Mouse (Mus musculus) induced T-regulatory cell, adult 2 months (primary cell): Measurements from ENCODE around the gene Slc1a6.
"Not testable (repeated sequence)": the region's sequence is repeated elsewhere in the genome, so short reads cannot be mapped to it uniquely, and the experiment has no call there.

Source experiments
- DNase-seq: peaks from one replicate; pipeline ENCODE4 v3.0.0-alpha.2; 2012; ENCODE audit warnings: low read depth

Gene Slc1a6

DNA sequence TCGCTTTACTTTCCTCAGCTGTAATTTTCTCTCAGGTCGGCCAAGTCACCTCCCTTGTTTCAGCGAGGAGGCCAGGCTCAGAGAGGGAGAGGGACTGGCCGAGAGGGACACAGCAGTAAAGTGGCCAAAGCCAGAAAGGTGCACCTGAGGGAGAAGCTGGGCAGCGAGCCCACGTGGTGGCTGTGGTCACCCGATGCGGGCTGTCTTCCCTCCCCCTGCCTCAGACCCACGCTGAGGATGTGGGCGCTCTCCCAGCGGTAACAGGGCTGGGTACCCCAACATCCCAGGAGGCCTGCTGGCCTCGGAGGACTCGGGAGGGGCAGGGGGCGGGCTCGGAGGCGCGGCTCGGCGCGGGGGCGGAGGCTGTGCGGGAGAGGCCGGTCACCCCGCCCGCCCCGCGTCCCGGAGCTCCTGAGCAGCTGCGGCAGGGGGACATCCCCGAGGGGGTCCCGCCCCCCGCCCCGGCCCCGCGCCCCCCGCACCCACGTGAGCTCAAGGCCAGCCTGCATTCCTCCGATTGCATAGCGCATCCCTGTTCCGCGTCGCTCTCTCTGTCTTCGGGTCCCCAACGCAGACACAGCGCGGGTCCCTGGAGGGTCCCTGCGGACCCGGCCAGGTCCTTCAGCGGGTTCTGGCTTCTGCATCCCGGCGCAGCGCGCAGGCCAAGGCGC, at the start of gene Slc1a6:
Gene Slc1a6, plus strand, starts transcription at position 516 of the 671 bp plus-strand sequence.
- DNase-seq: peak; percentile 6

DNA sequence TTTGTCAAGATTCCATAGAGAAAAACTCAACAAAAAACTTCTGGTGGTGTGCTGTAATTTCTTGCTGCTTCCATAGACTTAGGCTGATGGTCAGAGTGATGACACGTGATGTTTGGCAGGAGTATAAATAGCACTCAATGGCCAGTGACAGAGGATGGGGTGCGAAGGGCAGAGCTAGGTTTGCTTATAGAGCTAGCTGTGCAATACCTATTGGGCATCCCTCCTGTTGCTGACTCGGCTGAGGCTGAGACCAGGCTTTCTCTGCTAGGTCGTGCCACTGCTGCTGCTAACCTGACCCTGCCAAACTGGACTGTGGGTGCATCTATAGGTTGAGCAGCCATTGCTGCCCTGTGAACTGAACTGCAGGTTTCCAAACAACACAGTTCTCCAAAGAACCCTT, 40.5 kb upstream of the Slc1a6 start:
- no peak for DNase-seq

DNA sequence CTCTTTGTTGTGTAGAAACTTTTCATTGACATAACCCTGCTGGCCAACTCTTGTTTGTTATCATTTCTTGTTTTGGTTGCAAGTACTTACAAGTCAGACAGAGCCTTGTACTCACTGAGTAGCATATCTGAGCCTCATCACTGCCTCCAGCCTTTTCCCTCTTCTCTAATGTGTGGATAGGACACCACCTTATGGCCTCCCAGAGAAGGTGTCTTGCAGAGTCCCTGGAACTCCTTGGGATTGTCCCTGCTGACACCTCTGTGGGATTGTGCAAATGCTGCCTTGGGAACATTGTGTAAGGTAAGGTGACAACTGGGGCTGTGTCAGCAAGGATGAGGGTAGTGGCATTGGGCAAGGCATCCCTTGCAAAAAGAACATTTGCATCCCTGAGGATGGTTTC, 36.6 kb upstream of the Slc1a6 start:
- no peak for DNase-seq

DNA sequence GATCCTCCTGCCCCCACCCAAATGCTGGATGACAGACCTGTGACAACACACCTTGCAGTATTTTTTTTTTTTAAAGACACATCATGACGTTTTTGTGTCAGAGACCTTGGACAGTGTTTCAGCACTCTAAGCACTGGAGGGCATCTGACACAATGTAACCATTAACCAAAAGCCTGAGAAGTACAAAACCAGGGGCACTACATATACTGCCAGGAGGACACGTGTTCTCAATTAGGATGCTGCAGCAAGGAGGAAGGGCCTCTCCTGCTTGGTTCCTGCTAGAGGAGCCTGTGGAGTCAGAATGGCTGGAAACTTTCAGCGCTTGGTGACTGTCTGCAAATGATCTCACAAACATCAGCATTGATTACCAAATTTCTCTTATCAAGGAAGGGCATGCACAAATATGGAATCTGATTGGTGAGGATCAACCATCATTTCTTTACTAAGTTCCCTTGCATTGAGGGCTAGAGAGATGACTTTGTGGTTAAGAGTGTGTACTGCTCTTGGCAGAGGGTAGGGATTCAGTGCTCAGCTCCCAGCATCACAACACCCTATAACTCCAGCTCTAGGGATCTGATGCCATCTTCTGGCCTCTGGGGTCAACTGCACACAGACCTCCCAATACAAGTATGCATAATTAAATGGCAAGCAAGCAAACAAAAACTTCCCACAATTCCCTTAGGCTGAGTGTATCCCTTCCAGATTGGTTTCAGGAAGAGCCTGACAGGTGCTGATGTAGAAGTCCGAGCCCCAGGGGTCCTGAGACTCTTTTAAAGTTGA, 34.7 kb upstream of the Slc1a6 start:
- DNase-seq: no peak

DNA sequence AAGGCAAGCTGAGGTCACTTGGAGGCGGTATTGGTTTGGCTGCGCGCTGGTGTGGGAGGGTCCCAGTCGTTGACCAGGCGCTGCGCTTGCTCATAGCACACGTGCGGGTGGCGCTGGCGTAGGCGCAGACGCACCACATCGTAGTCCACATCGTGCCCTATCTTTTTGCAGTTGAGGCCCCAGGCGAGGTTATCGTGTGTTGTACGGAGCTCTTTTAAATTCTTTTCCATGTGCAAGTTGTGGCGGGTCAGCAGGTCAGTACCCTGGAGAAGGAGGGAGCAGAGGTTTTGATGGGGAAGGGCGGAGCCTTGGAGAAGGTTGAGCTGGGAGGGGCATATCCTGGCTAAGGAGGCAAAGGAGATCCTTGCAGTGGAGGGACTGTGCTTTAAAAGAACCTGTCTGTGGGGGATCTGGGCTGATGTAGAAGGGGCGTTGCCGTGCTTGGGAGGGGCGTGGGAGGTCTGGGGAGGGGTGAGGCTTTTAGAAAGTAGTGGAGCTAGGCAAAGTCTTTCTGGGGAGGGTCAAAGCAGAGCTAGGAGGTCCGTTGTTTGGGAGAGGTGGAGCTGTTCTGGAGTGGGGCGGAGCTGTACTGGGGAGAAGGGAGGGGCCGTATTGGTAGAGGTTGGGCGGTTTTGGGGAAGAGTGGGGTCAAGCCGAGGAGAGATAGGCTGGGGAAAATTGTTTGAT, 33.1 kb upstream of the Slc1a6 start:
- no peak for DNase-seq

DNA sequence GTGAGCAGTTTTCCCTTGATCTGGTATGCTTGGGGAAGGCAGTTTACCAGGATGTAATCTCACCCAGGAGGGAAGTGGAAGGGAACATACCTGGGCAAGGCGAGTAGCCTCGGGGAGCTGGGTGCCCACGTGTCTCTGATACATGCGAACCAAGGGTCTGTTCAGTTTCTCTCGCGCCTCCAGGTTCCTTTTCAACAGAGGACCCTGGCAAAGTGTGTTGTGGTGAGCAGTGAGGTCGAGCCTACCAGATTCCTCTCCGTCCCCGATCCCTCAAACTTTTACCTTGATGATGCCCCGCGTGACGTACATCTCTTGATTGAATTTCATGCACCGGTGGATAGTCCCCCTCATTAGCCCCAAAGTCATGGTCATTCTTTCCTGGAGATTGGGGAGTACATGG, 32.1 kb upstream of the Slc1a6 start:
- no peak for DNase-seq

DNA sequence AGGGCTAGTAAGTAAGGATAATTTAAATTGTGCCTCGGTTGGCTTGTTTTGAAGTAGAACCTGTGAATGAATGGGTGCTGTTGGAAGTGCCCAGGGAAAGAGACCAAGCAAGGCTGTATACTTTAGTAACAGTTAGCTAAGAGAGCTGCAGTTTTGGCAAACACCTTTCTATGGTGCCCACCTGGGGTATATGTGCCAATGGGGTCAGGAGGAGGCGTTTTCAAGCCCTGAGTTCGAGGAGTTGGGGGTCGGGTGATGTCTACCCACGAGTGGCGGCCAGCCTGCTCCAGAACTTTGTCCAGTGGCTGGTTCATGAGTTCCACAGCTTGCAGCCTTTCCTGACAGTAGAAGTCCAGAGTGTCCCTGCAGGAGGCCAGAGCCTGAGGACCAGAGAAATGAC, 31.4 kb upstream of the Slc1a6 start:
- no peak for DNase-seq

DNA sequence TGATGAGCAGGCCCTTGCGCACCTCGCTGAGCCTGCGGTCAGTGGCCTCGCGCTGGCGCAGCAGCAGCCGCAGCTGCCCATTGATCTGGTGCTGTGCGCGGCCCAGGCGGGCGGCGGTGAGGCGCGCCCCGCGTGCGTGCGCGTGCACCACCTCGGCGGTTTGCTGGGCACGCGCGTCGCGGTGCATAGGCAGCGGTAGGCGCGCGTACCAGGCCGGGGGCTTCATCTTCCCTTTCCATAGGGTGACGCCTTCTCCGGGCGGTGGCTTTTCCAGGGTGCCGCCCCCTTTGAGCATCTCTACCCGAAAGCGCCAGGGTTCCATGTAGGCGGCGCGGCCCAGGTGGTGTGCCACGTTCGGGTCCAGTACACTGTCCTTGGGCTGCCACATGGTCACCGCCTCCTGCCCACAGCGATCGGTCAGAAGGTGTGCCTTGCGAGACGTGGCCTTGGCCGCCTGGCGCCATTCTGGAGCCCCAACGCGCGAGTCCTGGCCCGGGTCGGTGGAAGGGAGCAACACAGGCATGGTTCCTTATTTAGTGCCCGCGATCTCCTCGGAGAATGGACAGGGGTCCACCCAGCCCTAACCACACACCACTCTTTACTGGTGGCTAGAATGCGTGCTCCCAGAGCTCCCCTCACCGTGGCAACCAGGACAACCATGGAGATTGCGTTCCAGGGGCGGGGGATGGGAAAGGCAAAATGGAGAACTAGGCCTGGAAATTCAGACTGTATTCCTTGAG, 27.7 kb upstream of the Slc1a6 start, which contains the start of gene Ccdc105:
Gene Ccdc105, minus strand, starts transcription at position 614 of the 740 bp plus-strand sequence.
- DNase-seq: no peak

DNA sequence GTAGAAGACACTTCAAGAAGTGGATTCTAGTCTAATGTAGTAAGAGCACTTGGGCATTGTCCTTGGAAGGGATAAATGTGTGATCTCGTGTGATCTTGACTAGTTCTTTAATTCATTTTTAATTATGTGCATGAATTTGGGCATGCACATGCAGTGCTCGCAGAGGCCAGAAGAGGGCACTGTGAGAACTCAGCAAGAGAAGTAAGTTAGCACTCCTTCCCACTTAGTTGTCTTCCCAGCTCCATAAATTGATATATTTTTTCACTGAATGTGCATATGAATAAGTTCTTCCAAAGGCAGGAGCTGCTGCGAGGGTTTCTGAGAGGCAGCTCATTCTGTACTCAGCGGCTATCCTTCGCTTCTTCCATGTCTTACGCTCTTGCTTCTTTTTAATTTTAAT, 24.3 kb upstream of the Slc1a6 start:
- peak; percentile 55 for DNase-seq

DNA sequence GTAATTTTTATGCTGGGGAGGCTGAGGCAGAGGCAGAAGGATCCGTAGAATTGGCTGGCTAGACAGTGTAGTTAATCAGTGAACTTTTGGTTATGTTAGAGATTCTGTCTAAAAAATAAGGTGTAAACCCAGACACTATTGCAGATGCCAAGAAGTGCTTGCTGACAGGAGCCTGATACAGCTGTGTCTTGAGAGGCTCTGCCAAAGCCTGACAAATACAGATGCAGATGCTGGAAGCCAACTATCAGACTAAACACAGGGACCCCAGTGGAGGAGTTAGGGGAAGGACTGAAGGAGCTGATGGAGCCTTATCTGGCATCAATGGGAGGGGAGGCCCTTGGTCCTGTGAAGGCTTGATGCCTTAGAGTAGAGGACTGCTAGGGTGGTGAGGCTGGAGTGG, 14.7 kb upstream of the Slc1a6 start:
- no peak for DNase-seq

DNA sequence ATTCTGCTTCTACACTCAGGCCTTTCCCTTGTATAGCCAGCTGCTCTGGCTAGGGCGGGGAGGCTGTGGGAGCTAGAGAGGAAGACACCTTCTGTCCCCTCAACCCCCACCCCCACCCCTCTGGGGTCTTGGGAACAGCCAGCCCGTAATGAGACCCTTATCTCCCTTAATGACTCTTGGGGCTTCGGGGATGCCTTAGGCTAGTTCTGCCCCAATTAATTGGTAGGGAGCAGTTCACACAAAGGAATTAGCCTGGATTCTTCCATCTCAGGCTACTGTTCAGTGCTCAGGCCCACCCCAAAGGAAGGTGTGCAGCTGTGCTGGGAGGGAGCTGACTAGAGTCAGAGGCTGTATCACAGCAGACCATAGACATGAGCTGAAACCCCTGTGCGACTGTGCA, 4.5 kb upstream of the Slc1a6 start:
- DNase-seq: no peak

DNA sequence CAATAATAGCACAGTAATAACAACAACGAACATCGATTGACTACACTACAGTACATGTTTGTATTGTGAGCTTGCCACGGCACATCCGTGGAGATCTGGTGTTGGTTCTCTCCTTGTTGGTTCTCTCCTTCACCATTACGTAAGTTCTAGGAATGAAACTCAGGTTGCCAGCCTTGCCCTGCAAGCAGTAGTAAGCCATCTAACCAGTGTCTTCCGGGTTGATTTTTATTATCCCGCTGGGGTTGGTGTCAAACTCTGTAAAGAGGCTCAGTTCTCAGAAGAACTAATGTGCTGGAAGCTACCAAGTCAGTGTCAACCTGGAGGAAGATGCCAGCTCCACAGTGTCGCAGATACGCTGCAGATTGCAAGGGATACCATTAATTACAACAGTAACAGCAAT, 769 bp upstream of the Slc1a6 start:
- DNase-seq: no peak

DNA sequence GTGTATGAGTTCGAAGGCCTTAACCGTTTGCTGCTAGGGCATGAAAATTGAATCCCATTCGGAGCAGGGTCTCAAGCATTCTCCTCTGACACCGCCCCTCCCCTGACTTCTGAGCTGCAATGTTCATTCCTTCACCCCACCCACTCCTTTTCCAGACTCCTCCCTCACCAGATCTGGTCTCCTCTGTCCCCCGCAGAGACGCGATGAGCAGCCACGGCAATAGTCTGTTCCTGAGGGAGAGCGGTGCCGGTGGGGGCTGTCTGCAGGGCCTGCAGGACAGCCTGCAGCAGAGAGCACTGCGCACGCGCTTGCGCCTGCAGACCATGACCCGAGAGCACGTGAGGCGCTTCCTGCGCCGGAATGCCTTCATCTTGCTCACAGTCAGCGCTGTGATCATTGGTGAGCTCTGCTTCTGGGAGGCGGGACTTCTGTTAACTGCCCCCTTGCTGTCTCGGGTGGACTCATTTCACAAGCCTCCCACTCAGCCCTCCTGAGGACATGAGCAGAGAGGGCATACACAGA, 7.3 kb downstream of the Slc1a6 start:
- DNase-seq: no peak

DNA sequence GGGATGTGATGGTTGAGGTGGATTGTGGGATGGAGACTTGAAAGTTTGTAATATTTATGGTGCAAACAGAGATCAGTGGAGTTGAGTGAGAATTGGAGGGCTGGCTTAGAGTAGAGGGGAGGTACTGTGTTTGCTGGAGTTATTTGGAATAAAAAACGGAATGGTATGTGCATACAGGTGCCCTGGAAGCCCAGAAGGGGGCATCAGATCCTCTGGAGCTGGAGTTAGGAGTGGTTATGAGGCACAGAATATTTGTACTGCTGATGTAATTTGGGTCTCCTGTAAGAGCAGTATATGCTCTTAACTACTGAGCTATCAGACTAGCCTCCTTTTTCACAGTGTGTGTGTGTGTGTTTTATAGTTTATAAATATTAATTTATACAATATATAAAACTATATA, 10.3 kb downstream of the Slc1a6 start:
- no peak for DNase-seq

DNA sequence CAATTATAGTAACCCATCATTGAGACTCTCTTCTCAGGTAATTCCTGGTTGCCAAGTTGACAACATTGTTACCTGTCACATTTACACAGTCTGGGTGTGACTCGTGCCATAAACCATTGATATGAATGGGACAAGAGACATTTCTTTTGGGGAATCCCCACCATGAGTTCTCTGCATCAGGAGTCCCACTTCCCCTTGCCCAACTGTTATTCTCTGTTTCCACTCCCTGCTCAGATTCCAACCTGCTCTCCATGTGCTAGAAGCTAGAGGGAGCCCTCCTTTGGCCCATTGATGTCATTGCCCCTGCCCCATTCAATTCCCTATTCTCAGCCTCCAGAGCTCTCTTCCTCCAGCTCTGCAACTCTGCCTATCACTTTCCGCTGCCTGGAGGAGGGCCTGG, 21.2 kb downstream of the Slc1a6 start:
- DNase-seq: no peak

DNA sequence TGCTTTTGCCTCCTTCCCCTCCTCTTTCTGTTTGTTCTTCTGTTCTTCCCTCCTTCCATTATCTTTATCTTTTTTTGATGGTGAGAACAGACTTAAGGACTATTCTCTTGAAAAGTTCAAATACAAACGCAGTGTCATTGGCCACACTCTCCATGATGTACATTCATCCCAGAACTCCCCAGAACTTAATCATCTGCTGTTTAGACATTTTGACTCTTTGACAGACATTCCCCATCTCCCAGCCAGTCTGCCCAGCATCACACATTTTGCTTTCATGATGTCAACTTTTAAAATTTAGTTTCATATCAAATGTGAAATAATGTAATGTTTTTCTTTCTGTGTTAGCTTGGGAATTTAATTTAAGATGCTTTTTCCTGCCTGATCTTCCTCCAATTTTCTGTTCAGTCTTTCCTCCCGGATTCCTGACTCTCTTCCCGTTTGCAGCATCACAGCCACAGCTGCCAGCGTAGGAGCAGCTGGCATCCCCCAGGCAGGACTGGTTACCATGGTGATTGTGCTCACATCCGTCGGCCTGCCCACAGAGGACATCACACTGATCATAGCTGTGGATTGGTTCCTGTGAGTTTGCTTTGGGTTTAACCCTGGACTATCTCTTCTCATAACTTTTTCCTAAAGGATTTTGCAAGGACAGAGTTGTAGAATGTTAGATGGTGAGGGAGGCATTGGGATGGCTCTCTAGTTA, 32.2 kb downstream of the Slc1a6 start:
- no peak for DNase-seq

DNA sequence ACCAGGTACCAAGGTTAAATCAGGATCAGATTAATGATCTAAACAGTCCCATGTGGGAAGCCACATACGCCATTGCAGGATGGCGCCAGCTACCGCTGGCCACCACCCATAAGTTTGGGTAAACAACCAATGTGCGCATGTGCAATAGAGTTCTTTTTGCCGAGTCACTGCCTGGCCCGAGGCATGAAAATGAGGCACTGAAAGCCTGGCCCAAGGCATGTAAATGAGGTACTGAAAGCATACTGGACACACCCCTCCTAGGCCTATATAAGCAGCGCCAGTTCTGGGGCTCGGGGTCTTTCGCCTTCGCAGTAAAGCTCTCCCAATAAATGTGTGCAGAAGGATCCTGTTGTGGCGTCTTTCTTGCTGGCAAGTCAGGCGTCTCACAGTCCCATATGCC, 60.2 kb downstream of the Slc1a6 start:
- DNase-seq: not testable (repeated sequence)

DNA sequence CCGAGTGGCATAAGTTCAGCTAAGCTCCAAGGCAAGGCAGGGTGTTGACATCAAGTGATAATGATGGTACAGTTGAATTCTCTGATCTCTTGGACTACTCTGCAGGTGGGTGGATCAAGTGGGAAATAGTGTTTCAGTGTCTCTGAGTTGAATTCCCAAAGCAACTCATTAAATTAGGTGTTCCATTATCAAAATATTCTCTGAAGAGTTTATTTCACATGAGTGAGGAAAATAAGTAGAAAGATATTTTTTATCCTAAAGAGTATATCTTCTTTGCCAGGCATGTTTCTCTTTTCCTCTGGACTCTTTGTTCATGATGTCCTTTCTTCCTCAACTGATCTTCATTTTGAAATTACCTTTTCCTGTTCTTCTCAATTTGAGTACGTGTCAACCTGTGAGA, 71.8 kb downstream of the Slc1a6 start, which contains the start of gene Olfr1356:
Gene Olfr1356, minus strand, starts transcription at position 101 of the 400 bp plus-strand sequence.
- no peak for DNase-seq
